Mouse (Mus musculus) liver, embryonic 14.5 days (tissue): ENCODE results near the gene Tnr.

ENCODE experiments used
- CTCF ChIP-seq: IDR thresholded peaks from 2 replicates; pipeline ENCODE4 v1.5.1; 2016; ENCODE audit warnings: antibody characterized with exemption, low read depth, control low read depth
- EP300 ChIP-seq: IDR thresholded peaks from 2 replicates; pipeline ENCODE4 v1.6.1; 2016; ENCODE audit warnings: antibody characterized with exemption, low read depth

DNA sequence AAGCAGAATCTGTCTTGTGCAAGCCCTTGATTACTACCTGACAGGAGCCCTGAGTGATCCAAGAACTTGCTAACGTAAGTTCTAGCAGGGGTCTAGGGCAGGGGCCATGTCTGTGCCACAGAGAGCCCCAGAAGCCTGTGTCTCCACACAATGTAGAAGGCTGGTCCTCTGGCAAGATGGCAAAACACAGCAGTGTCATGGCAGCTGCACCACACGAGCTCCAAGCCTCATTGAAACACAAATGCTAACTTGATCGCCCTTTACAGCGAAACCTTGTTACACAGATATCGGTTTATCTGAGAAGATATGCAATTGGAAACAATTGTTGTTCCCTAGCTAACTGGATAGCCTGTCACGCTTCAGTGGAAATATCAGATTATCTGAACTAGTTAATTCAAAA is 246.4 kb downstream of the Tnr start:
- no peak for TF ChIP-seq CTCF
- no peak for TF ChIP-seq EP300
